Mouse (Mus musculus): Measurements from ENCODE around the gene Fgf12. TPM values are rescaled to one million over a fixed set of nuclear protein-coding genes. Genes with fewer than 3 reads are reported as not detected.

Gene Fgf12
- polyA plus RNA-seq, 1 experiment, result not detected

GRCm38 (mm10) chr16:28238019-28238868 lies 514.6 kb downstream of the Fgf12 start:
- Histone ChIP-seq H3K9me3 (replicated peaks; ENCODE audit: control insufficient read depth, insufficient read depth, low read length, poor library complexity, severe bottlenecking) (no peaks in the 10 kb centered on the region), H3K4me3 (ENCODE audit: low read depth, low read length) (no peak overlapping the region), H3K27ac (ENCODE audit: insufficient read depth, low read length) (no peak overlapping the region), H3K36me3 (ENCODE audit: control insufficient read depth, insufficient read depth, low read length, poor library complexity, severe bottlenecking) (no peaks in the 10 kb centered on the region), H3K27me3 (ENCODE audit: control insufficient read depth, insufficient read depth, low read length, poor library complexity, severe bottlenecking) (no peaks in the 10 kb centered on the region), H3K4me1 (ENCODE audit: control insufficient read depth, insufficient read depth, low read length) (no peaks in the 10 kb centered on the region), H3K9ac (ENCODE audit: low read depth, poor library complexity, severe bottlenecking) (no peak overlapping the region)
- TF ChIP-seq EP300 (IDR thresholded peaks at IDR 0.05; ENCODE audit: insufficient read depth, low read depth, low read length) (no peak), CTCF (IDR thresholded peaks at IDR 0.05; ENCODE audit: low read depth, low read length) (no peak), POLR2A (IDR thresholded peaks at IDR 0.05; ENCODE audit: insufficient read depth, low read length) (no peak)

DNA sequence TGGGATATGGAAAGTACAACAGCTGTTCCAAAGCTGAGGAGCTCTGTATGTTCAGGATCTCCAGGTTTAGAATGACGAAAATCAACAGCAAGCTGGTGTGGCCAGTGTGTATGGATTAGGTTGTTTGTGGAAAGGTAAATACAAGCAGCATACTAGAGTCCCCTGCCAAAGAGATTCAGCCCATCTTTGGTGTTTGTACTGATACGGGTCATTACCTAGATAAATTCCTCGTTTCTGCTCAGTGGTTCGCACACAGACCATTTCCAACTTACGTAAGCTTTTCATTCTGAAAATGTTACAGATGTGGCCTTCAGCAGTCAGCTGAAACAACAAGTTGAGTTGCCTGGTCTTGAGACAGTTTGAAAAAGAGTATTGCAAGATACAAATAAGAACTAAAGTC lies 536.9 kb downstream of the Fgf12 start:
- Histone ChIP-seq H3K27me3 (ENCODE audit: control insufficient read depth, insufficient read depth, low read length, poor library complexity, severe bottlenecking) (no peaks in the 10 kb centered on the region), H3K36me3 (ENCODE audit: control insufficient read depth, insufficient read depth, low read length, poor library complexity, severe bottlenecking) (no peaks in the 10 kb centered on the region), H3K4me1 (ENCODE audit: control insufficient read depth, insufficient read depth, low read length) (no peaks in the 10 kb centered on the region), H3K9me3 (replicated peaks; ENCODE audit: control insufficient read depth, insufficient read depth, low read length, poor library complexity, severe bottlenecking) (no peaks in the 10 kb centered on the region), H3K4me3 (ENCODE audit: low read depth, low read length) (no peak overlapping the region), H3K27ac (ENCODE audit: insufficient read depth, low read length) (no peak overlapping the region), H3K9ac (ENCODE audit: low read depth, poor library complexity, severe bottlenecking) (no peak overlapping the region)
- no peak for TF ChIP-seq EP300 (IDR thresholded peaks at IDR 0.05; ENCODE audit: insufficient read depth, low read depth, low read length)
- no peak for TF ChIP-seq CTCF (IDR thresholded peaks at IDR 0.05; ENCODE audit: low read depth, low read length)
- no peak for TF ChIP-seq POLR2A (IDR thresholded peaks at IDR 0.05; ENCODE audit: insufficient read depth, low read length)

DNA sequence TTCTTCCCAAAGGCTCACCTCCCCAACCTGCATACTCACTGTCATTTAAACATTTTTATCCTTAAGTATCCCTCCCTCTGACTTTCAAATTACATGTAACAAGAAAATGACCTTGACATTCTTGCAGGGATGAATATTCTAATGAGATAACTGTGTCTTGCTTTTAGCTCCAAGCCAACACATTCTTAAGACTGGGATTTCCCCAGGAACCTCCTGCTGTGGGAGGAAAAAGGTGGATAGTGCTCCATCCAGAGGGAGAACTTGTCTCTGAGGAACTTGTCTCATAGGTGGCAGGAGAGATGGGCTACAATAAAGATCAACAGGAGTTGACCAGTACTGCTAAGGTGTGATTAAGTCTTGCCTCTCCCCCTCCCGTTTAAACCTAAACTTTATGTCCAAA lies 540.5 kb downstream of the Fgf12 start:
- Histone ChIP-seq H3K36me3 (ENCODE audit: control insufficient read depth, insufficient read depth, low read length, poor library complexity, severe bottlenecking) (no peaks in the 10 kb centered on the region), H3K27me3 (ENCODE audit: control insufficient read depth, insufficient read depth, low read length, poor library complexity, severe bottlenecking) (no peaks in the 10 kb centered on the region)
- TF ChIP-seq EP300 (IDR thresholded peaks at IDR 0.05; ENCODE audit: insufficient read depth, low read depth, low read length) (no peak), CTCF (IDR thresholded peaks at IDR 0.05; ENCODE audit: low read depth, low read length) (no peak), POLR2A (IDR thresholded peaks at IDR 0.05; ENCODE audit: insufficient read depth, low read length) (no peak)

GRCm38 (mm10) chr16:28156443-28156842 lies 596.4 kb downstream of the Fgf12 start:
- Histone ChIP-seq H3K27ac (ENCODE audit: insufficient read depth, low read length) (no peak overlapping the region), H3K27me3 (ENCODE audit: control insufficient read depth, insufficient read depth, low read length, poor library complexity, severe bottlenecking) (no peaks in the 10 kb centered on the region), H3K4me1 (ENCODE audit: control insufficient read depth, insufficient read depth, low read length) (no peaks in the 10 kb centered on the region), H3K9ac (ENCODE audit: low read depth, poor library complexity, severe bottlenecking) (no peak overlapping the region), H3K9me3 (replicated peaks; ENCODE audit: control insufficient read depth, insufficient read depth, low read length, poor library complexity, severe bottlenecking) (no peaks in the 10 kb centered on the region), H3K36me3 (ENCODE audit: control insufficient read depth, insufficient read depth, low read length, poor library complexity, severe bottlenecking) (no peaks in the 10 kb centered on the region), H3K4me3 (ENCODE audit: low read depth, low read length) (no peak overlapping the region)
- no peak for TF ChIP-seq CTCF (IDR thresholded peaks at IDR 0.05; ENCODE audit: low read depth, low read length)
- TF ChIP-seq EP300 (IDR thresholded peaks at IDR 0.05; ENCODE audit: insufficient read depth, low read depth, low read length), result no peak
- no peak for TF ChIP-seq POLR2A (IDR thresholded peaks at IDR 0.05; ENCODE audit: insufficient read depth, low read length)

More for the DNA sequence above, 540.5 kb downstream of the Fgf12 start:
- Histone ChIP-seq H3K27ac (ENCODE audit: insufficient read depth, low read length) (no peak overlapping the region), H3K9me3 (replicated peaks; ENCODE audit: control insufficient read depth, insufficient read depth, low read length, poor library complexity, severe bottlenecking) (no peaks in the 10 kb centered on the region), H3K9ac (ENCODE audit: low read depth, poor library complexity, severe bottlenecking) (no peak overlapping the region), H3K4me3 (ENCODE audit: low read depth, low read length) (no peak overlapping the region), H3K4me1 (ENCODE audit: control insufficient read depth, insufficient read depth, low read length) (no peaks in the 10 kb centered on the region)

GRCm38 (mm10) chr16:28140972-28141371 lies 611.9 kb downstream of the Fgf12 start:
- H3K4me1 ChIP-seq (ENCODE audit: control insufficient read depth, insufficient read depth, low read length), result no peaks in the 10 kb centered on the region
- no peak overlapping the region for H3K4me3 ChIP-seq (ENCODE audit: low read depth, low read length)
- no peaks in the 10 kb centered on the region for H3K9me3 ChIP-seq (replicated peaks; ENCODE audit: control insufficient read depth, insufficient read depth, low read length, poor library complexity, severe bottlenecking)
- TF ChIP-seq CTCF (IDR thresholded peaks at IDR 0.05; ENCODE audit: low read depth, low read length), result no peak
- TF ChIP-seq POLR2A (IDR thresholded peaks at IDR 0.05; ENCODE audit: insufficient read depth, low read length), result no peak
- no peak for TF ChIP-seq EP300 (IDR thresholded peaks at IDR 0.05; ENCODE audit: insufficient read depth, low read depth, low read length)
- H3K9ac ChIP-seq (ENCODE audit: low read depth, poor library complexity, severe bottlenecking), result no peak overlapping the region
- H3K27ac ChIP-seq (ENCODE audit: insufficient read depth, low read length), result no peak overlapping the region
- no peaks in the 10 kb centered on the region; the same call in 1 of the 2 replicates for H3K27me3 ChIP-seq (ENCODE audit: control insufficient read depth, insufficient read depth, low read length, poor library complexity, severe bottlenecking)
- H3K36me3 ChIP-seq (ENCODE audit: control insufficient read depth, insufficient read depth, low read length, poor library complexity, severe bottlenecking), result no peaks in the 10 kb centered on the region

DNA sequence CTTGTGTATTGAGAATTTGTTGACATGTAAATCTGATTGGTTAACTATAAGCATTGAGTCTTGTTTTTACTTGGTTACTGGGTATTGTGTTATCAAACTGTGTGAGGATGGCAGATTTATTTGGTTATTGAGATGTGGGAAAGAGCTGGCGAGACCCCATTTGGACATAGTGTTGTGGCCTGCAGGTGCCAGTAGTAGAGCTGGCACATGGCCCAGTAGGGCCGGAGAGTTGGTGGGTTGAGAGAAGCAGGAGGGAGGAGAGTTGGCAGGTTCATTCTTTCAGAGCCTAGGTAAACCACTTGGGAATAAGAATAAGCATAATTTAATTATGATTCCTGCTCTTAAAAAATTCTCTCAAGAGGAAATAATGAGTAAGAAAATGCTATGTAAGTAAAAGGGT lies 625.9 kb downstream of the Fgf12 start:
- no peak overlapping the region for H3K4me3 ChIP-seq (ENCODE audit: low read depth, low read length)
- TF ChIP-seq POLR2A (IDR thresholded peaks at IDR 0.05; ENCODE audit: insufficient read depth, low read length) (no peak), EP300 (IDR thresholded peaks at IDR 0.05; ENCODE audit: insufficient read depth, low read depth, low read length) (no peak), CTCF (IDR thresholded peaks at IDR 0.05; ENCODE audit: low read depth, low read length) (no peak)
- no peak overlapping the region for H3K27ac ChIP-seq (ENCODE audit: insufficient read depth, low read length)
- no peaks in the 10 kb centered on the region for H3K27me3 ChIP-seq (ENCODE audit: control insufficient read depth, insufficient read depth, low read length, poor library complexity, severe bottlenecking)
- H3K9ac ChIP-seq (ENCODE audit: low read depth, poor library complexity, severe bottlenecking), result no peak overlapping the region
- peaks cover 6% of the 10 kb centered on the region; the same call in 1 of the 2 replicates for H3K9me3 ChIP-seq (replicated peaks; ENCODE audit: control insufficient read depth, insufficient read depth, low read length, poor library complexity, severe bottlenecking)
- H3K4me1 ChIP-seq (ENCODE audit: control insufficient read depth, insufficient read depth, low read length), result no peaks in the 10 kb centered on the region
- H3K36me3 ChIP-seq (ENCODE audit: control insufficient read depth, insufficient read depth, low read length, poor library complexity, severe bottlenecking), result no peaks in the 10 kb centered on the region

Other genes with a start within 250 kb of the Fgf12 start
- gene Mb21d2, start 176.6 kb upstream of the Fgf12 start, polyA plus RNA-seq (2011; ENCODE audit: insufficient read depth, insufficient read length, low read depth, missing spikeins), result 17.7 and 20.4 TPM in 2 replicates

All from ES-Bruce4 (cell line).